Mouse (Mus musculus) CH12.LX (cell line): ENCODE results near the gene Zfp383.

Source experiments
- ELF1 ChIP-seq: IDR thresholded peaks from 2 replicates; pipeline ENCODE4 v1.6.1; 2014; ENCODE audit warnings: low read depth, mild to moderate bottlenecking, inconsistent platforms, low read length, improper control_type of control experiment
- GABPA ChIP-seq: IDR thresholded peaks from 2 replicates; pipeline ENCODE4 v1.6.1; 2012; ENCODE audit warnings: low read depth, low read length, improper control_type of control experiment, inconsistent platforms; ENCODE audit not compliant: insufficient replicate concordance
- JUND ChIP-seq: conservative IDR thresholded peaks from 2 replicates; pipeline ENCODE4 v1.6.1; 2011; ENCODE audit warnings: low read depth, low read length, improper control_type of control experiment
- POLR2A ChIP-seq: IDR thresholded peaks from 2 replicates; pipeline ENCODE4 v1.6.1; 2011; ENCODE audit warnings: low read depth, mild to moderate bottlenecking, improper control_type of control experiment, low read length

- TF ChIP-seq ELF1, result no peak
- no peak for TF ChIP-seq JUND
- no peak for TF ChIP-seq POLR2A
- no peak for TF ChIP-seq GABPA
These were observed 30.8 kb downstream of the Zfp383 start for GRCm38 (mm10) chr7:29938856-29939255.
